Mouse (Mus musculus): ENCODE data around the gene Atat1. TPM values are rescaled to one million over a fixed set of nuclear protein-coding genes. Genes with fewer than 3 reads are reported as not detected.

Gene Atat1
- total RNA-seq, 2 experiments from 2014 or later = 64.6 to 69.9 TPM

DNA sequence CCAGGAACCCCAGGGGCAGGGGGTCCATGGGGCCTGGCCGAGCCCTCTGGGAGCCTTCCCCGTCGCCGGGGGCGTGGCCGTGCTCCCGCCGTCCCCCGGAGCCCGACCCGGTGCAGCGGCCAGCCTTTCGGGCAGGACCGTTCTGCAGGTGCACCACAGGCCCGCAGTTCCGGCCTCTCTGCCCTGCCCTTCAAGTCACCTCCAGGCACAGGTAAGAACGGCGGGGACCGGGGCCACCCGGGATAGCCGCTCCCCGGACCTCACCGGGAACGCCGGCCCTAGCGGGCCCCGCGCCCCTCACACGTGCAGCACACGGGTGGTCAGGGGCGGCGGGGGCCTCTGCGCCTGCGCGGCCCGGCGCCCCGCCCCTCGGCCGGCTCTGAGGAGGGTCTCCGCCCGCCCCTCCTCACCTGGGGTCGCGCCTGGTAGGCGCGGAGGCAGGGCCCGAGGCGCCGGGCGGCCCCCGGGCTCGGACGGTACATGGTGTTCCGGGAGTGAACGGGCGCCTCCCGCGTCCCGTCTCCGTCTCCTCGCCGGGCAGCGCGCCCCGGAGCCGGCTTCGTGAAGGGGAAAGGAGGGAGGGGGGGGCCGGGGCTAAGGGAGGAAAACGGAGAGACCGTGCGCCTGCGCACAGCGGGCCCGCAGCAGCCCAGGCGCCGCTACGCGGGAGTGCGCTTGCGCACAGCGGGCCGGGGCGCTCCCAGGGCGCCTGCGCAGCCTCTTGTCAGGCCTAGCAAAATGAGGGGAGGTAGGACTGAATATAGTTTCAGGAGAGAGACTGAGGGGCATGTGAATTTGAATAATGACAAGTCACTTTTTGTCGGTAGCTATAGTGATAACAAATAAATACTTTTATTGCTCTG, 12.9 kb downstream of the Atat1 start, which contains the start of gene 2310061I04Rik:
TSS of gene 2310061I04Rik (minus strand) at position 651 of the 863 bp plus-strand sequence.
- DNase-seq (ENCODE audit: low spot score in 2 of 2) = peak; percentile 92 to 95
- intact Hi-C loops (cut with DNase I) = no loop called here

- DNase-seq (ENCODE audit: low spot score in 2 of 2) = no peak
- intact Hi-C loops (cut with DNase I) = no loop called here
Observed at GRCm38 (mm10) chr17:35887725-35888124, 22.1 kb downstream of the Atat1 start.

GRCm38 (mm10) chr17:35883777-35884176, 26.1 kb downstream of the Atat1 start:
- intact Hi-C loops (cut with DNase I) = no loop called here
- DNase-seq (ENCODE audit: low spot score in 2 of 2) = no peak

DNA sequence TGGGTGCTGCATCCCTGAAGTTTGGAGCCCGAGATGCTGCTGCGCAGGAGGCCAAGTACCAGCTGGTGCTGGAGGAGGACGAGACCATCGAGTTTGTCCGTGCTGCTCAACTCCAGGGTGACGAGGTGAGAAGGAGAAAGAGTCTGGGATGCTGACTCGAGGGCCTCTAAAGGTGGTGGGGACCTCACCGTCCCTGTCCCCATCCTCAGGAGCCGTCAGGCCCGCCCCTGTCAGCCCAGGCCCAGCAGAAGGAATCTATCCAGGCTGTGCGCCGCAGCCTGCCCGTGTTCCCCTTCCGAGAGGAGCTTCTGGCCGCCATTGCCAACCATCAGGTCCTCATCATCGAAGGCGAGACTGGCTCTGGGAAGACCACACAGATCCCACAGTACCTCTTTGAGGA, 27.0 kb downstream of the Atat1 start:
- intact Hi-C loops (cut with DNase I) = no loop called here
- no peak for DNase-seq (ENCODE audit: low spot score in 2 of 2)

GRCm38 (mm10) chr17:35879245-35880057, 30.4 kb downstream of the Atat1 start, which contains the start of gene Dhx16:
Dhx16 (plus strand) TSS chr17:35879819.
- intact Hi-C loops (cut with DNase I) = no loop called here

GRCm38 (mm10) chr17:35874721-35875120, 35.2 kb downstream of the Atat1 start:
- intact Hi-C loops (cut with DNase I) = loop anchor here (5.0 kb wide), 1 partner anchor 137 kb away; no protein-coding TSS in a partner anchor
- peak; percentile 44 to 63 for DNase-seq (ENCODE audit: low spot score in 2 of 2)

More at GRCm38 (mm10) chr17:35879245-35880057, 30.4 kb downstream of the Atat1 start, which contains the start of gene Dhx16:
- peak; percentile 96 for DNase-seq (ENCODE audit: low spot score in 2 of 2)

DNA sequence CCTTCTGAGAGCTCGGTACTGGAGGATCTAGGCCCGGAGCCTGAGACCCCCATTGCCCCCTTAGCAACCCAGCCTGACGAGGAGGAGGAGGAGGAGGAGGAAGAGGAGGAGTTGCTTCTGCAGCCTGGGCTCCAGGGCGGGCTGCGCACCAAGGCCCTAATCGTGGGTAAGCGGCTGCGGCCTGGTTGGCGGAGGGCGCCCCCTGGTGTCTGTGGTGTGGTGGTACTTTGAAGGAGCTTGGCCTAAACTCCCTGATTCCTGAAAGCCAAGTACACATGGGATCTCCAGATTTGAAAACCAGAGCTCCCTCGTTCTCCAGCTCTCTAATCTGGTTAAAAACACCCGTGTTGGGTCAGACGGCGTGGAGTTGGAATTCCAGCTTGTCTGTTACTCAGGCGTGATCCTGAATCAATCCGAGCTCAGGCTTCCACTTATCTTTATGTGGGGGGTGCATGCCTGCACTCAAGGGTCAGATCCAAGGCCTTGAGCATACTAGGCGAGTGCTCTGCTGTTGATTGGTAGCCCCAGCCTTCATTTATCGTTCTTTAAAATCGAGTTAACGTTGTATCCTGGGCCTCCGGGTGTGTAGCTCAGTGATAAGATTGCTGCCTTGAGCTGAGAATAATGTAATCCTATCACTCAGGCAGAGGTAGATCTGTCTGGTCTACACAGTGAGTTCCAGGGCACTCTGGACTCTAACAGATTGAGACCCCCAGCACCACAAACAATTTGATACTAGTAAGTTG, 35.9 kb downstream of the Atat1 start:
- intact Hi-C loops (cut with DNase I) = loop anchor here (5.0 kb wide), 1 partner anchor 137 kb away; no protein-coding TSS in a partner anchor
- DNase-seq (ENCODE audit: low spot score in 2 of 2) = peak; percentile 81 to 82

GRCm38 (mm10) chr17:35870884-35871696, 38.8 kb downstream of the Atat1 start:
- DNase-seq (ENCODE audit: low spot score in 2 of 2) = peak in 1 of 2 experiments; percentile 24
- intact Hi-C loops (cut with DNase I) = loop anchor here (5.0 kb wide), 1 partner anchor 134 kb away; no protein-coding TSS in a partner anchor

DNA sequence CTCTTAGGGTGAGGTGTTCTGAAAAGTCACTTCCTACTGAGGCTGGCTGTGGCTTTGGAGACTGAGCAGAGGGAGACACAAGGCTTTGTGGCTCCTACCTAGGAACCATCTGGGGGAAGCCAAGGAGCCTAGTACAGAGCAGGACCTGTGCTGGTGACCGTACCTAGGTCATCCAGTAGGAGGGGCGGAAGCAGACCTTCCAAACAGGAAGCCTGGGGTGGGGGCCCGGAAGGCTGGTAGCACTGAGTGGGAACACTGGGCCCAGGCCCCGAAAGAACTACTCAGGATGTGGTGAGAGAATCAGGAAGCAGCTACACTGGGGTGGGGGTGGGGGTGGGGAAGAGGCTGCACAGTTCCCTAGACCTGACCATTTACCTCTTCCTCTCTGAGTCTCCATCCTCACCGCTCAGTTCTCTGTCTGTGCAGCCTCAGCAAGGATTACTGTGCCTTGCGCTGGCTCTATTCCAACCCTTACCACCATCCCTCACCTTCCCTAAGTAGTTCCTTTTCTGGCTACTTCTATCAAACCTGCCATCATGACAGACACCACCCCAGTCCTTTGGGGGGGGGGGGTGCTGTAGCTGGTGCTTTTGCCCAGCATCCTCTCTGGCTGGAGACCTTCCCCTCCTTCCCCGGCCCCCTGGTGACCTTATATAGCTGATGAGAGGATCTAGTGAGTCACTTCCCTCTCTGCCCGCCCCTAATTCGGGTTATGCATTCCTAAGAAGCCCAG, 39.6 kb downstream of the Atat1 start:
- peak; percentile 45 to 57 for DNase-seq (ENCODE audit: low spot score in 2 of 2)
- intact Hi-C loops (cut with DNase I) = loop anchor here (5.0 kb wide), 1 partner anchor 133 kb away; no protein-coding TSS in a partner anchor

DNA sequence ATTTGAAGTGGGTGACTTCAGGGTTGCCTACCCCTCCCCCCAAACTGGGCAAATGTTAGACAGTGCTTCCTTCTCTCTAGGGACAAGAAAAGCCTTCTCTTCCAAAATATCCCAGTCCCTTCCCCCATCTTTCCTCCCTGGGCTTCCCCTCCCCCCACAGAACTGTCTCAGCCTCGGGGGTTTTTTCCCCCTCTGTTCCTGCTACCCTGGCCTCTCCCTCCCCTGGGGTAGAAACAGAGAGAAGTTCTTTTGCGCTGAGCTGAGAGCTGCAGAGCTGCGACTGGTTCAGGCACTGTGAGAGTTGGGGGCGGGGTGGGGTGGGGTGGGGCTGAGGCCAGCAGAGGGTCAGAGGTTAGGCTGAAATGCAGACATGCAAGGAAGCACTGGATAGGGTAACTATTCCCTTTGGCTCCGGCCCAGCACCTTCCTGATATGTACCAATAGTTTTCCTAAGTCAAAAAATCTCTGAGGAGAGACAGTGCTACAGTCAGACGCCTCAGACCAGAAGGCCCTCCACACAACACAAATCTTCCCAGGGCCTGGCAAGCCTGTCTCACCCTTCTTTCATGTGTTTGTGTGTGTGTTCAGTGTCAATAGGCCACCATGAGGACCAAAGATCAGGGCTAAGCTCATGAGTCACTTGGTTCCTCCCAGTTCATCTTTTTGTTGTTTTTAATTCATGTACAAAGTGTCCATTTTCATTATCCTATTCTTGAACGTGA, 40.4 kb downstream of the Atat1 start:
- DNase-seq (ENCODE audit: low spot score in 2 of 2) = peak in 1 of 2 experiments; percentile 19
- intact Hi-C loops (cut with DNase I) = loop anchor here (5.0 kb wide), 1 partner anchor 132 kb away; no protein-coding TSS in a partner anchor

- no peak for DNase-seq (ENCODE audit: low spot score in 2 of 2)
- intact Hi-C loops (cut with DNase I) = no loop called here
Observed at GRCm38 (mm10) chr17:35868961-35869345, 40.9 kb downstream of the Atat1 start.

DNA sequence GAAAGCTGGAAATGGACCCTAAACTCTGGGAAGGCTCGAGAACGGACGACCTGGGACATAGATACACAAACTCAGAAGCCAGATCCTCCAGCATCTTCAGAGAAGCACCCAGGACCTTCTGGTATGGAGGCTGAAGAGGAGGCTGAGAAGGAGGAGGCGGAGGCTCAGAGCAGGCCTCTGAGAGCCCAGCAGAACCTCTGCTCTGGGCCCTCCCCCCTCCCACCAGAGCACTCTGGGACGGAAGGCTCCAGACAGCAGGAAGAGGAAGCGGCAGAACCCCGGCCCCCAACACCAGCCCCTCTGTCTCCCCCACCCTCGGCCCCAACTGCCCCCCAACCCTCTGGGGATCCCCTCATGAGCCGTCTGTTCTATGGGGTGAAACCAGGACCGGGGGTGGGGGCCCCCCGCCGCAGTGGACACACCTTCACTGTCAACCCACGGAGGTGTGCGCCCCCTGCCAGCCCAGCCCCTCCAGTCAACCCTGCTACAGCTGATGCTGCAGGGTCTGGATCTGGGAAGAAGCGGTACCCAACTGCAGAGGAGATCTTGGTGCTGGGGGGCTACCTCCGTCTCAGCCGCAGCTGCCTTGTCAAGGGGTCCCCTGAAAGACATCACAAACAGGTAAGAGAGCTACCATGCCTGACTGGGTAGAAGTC, 41.6 kb downstream of the Atat1 start:
- intact Hi-C loops (cut with DNase I) = no loop called here
- DNase-seq (ENCODE audit: low spot score in 2 of 2) = no peak

DNA sequence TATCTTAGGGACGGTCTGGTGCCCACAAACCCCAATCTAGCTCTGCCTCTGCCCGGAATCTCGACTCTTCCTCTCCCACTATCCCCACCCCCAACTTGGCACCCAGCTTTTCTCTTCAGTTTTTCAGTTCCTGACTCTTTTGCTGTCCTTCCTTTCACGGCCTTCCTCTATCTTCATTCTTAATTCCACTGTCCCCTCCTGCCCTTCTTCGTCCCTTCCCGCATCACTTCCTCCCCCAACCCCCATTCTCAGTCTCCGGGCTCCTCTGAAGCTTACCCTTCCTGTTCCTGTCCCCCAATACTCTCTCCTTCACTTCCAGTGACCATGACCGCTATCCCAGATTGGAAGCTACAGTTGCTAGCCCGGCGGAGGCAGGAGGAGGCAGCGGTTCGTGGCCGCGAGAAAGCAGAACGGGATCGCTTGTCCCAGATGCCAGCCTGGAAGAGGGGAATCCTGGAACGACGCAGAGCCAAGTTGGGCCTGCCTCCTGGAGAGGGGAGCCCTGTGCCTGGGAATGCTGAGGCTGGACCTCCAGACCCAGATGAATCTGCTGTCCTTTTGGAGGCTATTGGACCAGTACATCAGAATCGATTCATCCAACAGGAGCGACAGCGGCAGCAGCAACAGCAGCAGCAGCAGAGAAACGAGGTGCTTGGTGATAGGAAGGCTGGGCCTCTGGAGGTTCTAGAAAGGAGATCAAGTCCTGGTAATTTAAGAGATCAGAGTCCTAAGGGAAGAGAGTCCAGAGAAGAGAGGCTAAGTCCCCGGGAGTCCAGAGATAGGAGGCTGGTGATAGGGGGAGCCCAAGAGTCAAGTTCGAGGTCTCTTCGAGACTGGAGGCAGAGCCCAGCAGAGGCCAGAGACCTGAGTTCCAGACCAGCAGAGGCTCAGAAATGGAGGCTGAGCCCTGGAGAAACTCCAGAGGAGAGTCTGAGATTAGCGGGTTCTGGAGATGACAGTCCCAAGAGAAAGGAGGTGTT, 42.7 kb downstream of the Atat1 start:
- intact Hi-C loops (cut with DNase I) = loop anchor here (2.0 kb wide), 1 partner anchor 30 kb away; no protein-coding TSS in a partner anchor
- DNase-seq (ENCODE audit: low spot score in 2 of 2) = no peak

- peak in 1 of 2 experiments; percentile 43 for DNase-seq (ENCODE audit: low spot score in 2 of 2)
- intact Hi-C loops (cut with DNase I) = loop anchor here (2.0 kb wide), 1 partner anchor 30 kb away; no protein-coding TSS in a partner anchor
Observed at GRCm38 (mm10) chr17:35866281-35866831, 43.5 kb downstream of the Atat1 start.
